Mouse (Mus musculus) myocyte (in vitro differentiated cells): ENCODE measurements around the gene Sec61a1.

ENCODE experiments used
- MAX ChIP-seq: IDR thresholded peaks from one replicate; pipeline ENCODE4 v1.6.1; 2011; ENCODE audit warnings: low read depth, mild to moderate bottlenecking, control low read depth
- POLR2A ChIP-seq: IDR thresholded peaks from one replicate; pipeline ENCODE4 v1.6.1; 2011; ENCODE audit warnings: low read depth, mild to moderate bottlenecking, control low read depth, moderate library complexity; ENCODE audit not compliant: insufficient read length
- TCF3 ChIP-seq: IDR thresholded peaks from one replicate; pipeline ENCODE4 v1.6.1; 2011; ENCODE audit warnings: low read depth, control low read depth; ENCODE audit not compliant: insufficient read length
- USF1 ChIP-seq: IDR thresholded peaks from one replicate; pipeline ENCODE4 v1.6.1; 2011; ENCODE audit warnings: low read depth, mild to moderate bottlenecking, control low read depth, moderate library complexity

- TF ChIP-seq POLR2A (peak; percentile 21), TCF3 (no peak), USF1 (no peak), MAX (no peak)
Measured at GRCm38 (mm10) chr6:88499481-88500404, 19.0 kb downstream of the Sec61a1 start.
